Mouse (Mus musculus): ENCODE measurements around the gene Srbd1.

The Srbd1 gene

GRCm38 (mm10) chr17:86035146-86035545, 109.8 kb downstream of the Srbd1 start:
- DNase-seq (ENCODE audit: low read depth, low spot score), result no peak

GRCm38 (mm10) chr17:86034641-86035040, 110.3 kb downstream of the Srbd1 start:
- DNase-seq (ENCODE audit: low read depth, low spot score), result no peak

DNA sequence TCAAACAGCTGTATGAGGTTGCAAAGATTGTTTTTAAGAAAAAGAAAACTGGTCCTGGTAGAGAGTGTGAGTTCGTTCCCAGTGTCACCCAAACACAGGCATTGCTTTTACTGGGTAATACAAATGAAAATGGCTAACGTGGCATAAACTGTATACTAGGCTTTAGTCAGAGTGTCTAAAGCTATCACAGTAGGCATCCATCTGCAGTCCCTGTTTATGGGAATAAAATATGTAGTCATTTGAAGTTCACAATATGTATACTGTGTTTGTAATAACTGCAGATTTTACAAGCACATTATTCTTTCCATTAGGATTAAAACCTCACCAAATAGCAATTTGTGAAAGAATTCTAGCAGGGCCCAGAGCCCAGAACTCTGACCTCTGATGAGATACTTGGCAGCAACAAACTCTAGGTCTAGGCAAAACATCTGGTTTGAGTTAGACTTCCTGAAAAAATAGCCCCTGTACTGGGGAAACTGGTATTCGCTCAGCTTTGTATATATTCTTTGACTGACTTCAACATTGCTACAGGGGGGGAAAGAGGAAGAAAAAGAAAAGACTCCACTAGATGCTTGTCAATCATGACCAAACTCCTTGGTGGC, 112.8 kb downstream of the Srbd1 start:
- no peak for DNase-seq (ENCODE audit: low read depth, low spot score)

GRCm38 (mm10) chr17:86030016-86030415, 115.0 kb downstream of the Srbd1 start:
- no peak for DNase-seq (ENCODE audit: low read depth, low spot score)

GRCm38 (mm10) chr17:86029175-86029574, 115.8 kb downstream of the Srbd1 start:
- DNase-seq (ENCODE audit: low read depth, low spot score), result no peak

GRCm38 (mm10) chr17:86027577-86028199, 117.3 kb downstream of the Srbd1 start:
- no peak for DNase-seq (ENCODE audit: low read depth, low spot score)

DNA sequence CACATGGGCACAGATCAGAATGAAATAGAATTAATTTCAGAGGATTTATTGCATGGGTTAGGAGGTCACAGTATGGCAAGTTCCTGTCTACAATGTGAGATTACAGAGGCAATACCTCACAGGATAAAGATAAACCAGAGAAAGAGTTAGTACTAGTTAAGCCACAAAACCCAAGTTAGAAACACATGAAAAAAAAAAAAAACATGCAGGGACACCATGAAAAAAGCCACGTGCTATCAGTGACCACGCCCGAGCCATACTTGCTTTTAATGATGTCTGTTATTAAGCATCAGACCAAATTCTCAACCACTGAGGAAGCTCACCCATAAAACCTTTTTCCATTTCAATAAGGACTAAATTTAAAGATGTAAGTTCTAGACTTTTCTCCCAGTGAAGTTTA, 120.4 kb downstream of the Srbd1 start:
- DNase-seq (ENCODE audit: low read depth, low spot score), result no peak

GRCm38 (mm10) chr17:86022366-86022765, 122.6 kb downstream of the Srbd1 start:
- DNase-seq (ENCODE audit: low read depth, low spot score), result no peak

DNA sequence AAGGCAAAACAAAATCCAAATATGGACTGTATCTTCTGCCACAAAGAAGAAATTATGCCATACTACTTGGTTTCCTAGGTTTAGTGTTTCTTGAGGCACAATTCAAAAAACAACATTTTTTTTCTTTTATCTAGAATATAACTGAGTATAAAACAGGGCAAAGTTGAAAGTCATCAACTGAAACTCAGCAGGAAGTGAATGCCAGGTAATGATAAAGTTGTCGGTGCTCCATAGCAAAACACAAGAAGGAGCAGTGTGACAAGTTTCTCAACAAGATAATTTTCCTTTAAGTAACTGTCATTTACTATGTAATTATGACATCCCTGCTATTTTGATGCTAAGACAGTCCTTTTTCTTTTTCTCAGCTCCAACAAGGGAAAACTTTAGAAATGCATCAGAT, 123.2 kb downstream of the Srbd1 start:
- no peak for DNase-seq (ENCODE audit: low read depth, low spot score)

- DNase-seq (ENCODE audit: low read depth, low spot score), result no peak
Measured at GRCm38 (mm10) chr17:86021231-86021630, 123.7 kb downstream of the Srbd1 start.

DNA sequence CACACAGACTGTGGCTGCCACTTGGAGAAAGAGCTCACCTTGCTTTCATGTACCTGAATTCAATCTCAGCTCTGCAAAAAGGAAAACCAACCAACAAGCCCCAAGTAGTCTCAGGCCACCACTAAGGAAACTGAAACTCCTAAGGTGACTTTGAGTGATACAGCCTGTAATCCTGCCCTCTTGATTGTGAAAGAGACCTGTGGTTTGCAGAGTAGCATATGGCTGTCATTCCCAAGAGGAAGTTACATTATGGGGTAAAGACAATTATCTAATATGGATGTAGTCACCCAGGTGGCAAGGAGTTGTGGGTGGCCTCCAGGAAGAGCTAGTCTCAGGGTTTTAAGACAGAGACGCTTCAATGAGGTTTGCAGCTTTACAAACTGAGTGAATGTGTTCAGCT, 125.2 kb downstream of the Srbd1 start:
- DNase-seq (ENCODE audit: low read depth, low spot score), result no peak

GRCm38 (mm10) chr17:86014246-86014645, 130.7 kb downstream of the Srbd1 start:
- no peak for DNase-seq (ENCODE audit: low read depth, low spot score)

- no peak for DNase-seq (ENCODE audit: low read depth, low spot score)
Measured at GRCm38 (mm10) chr17:86012576-86012975, 132.4 kb downstream of the Srbd1 start.

GRCm38 (mm10) chr17:86011849-86012248, 133.1 kb downstream of the Srbd1 start:
- DNase-seq (ENCODE audit: low read depth, low spot score), result no peak

DNA sequence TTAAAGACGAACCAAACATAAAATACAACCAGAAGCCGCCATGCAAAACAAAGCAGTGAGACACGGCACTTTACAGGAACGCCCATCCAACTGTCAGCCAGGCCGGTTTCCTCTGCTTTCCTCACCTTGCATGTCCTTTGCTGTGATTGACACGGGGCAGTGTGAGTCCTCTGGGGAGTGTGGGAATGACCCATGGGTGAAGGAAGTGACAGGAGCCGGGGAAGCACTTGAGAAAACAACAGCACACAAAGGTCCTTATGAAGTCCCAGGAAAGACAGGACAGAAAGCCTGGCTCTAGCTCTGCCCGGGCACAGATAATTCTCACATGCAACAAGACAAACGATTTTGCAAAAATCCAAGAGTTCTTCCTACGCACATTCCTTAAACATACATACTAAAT, 136.6 kb downstream of the Srbd1 start:
- DNase-seq (ENCODE audit: low read depth, low spot score), result no peak

DNA sequence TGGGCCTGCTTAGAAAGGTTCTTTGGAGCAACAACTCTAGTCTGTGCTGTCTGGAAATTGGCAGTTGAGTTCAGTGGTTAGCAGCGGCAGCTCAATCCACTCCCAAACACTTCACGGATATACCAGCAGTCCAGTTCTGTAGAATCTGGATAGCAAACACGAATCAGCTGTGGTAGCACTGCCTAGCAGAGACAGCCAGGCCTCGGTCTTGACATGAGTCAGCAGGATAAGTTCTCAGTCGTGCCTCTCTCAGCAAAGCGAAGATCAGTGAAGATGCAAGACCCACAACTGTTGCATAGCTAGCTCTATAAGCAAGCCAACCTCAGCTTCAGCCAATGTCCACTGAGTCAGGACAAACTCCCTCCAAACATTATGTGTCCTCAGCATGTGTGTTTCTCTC, 142.9 kb downstream of the Srbd1 start:
- no peak for DNase-seq (ENCODE audit: low read depth, low spot score)

GRCm38 (mm10) chr17:86001667-86002066, 143.3 kb downstream of the Srbd1 start:
- no peak for DNase-seq (ENCODE audit: low read depth, low spot score)

GRCm38 (mm10) chr17:85995727-85996126, 149.2 kb downstream of the Srbd1 start:
- DNase-seq (ENCODE audit: low read depth, low spot score), result no peak

DNA sequence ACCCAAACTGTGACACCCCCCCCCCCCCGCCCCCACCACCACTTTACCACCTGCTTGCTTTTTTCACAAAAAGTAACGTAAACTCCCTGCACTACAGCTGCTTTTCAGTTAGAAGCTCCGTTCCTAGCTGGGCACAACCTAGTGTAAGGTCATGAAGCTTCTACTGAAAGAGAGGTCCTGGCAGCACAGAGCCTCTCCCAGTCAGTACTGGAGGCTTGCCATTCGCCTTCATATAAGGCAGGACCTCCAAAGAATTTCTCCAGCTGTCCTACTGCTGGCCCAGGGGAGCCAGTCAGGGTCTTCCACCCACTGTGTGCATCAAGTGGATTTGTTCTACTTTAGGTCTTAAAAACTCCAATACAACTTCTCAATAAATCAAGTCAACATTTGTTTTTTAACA, 149.9 kb downstream of the Srbd1 start:
- DNase-seq (ENCODE audit: low read depth, low spot score), result no peak

DNA sequence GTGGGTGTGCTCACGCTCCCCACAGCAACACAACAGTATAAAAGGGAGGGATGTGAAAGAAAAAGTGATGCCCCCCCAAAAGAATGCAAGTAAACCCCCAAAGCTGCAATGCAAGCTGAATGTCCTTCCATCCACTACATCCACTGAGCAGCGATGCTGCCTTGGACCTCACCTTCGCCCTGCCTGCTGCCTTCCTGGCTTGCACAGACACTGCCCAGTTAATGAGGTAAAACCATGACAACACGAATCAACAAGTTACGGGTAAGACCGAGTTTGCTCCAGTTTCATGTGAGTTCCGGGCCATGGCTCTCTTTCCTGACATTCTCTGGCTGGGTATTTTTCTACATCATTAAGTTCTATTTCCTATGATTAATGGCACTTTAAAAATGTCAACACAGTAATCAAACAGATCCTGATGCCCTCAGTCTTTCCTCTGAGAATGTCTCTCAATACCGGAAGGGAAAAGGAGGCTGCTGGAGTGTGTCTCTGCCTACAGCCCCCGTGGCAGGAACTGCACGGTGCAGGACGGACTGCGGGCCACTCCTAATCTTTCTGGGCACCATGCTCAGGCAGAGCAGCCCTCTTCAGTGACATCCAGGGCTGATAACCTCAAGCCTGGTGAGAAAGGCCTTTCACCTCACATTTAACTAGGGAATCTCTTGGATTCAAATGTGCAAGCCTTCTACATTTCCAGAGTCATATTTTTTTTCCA, 155.8 kb downstream of the Srbd1 start:
- no peak for DNase-seq (ENCODE audit: low read depth, low spot score)

GRCm38 (mm10) chr17:85987531-85987930, 157.4 kb downstream of the Srbd1 start:
- DNase-seq (ENCODE audit: low read depth, low spot score), result no peak

GRCm38 (mm10) chr17:85986624-85987023, 158.4 kb downstream of the Srbd1 start:
- DNase-seq (ENCODE audit: low read depth, low spot score), result no peak

- DNase-seq (ENCODE audit: low read depth, low spot score), result no peak
Measured at GRCm38 (mm10) chr17:85986181-85986580, 158.8 kb downstream of the Srbd1 start.

All from CD4-positive, CD25-positive, alpha-beta regulatory T cell, adult 2 months (primary cell).